Mouse (Mus musculus) stomach, embryonic 14.5 days (tissue): Measurements from ENCODE around the gene Cyp46a1. TPM values are rescaled to one million over a fixed set of nuclear protein-coding genes. Genes with fewer than 3 reads are reported as not detected.
A peak's percentile ranks its signal among the peaks of the same experiment; 100 is the strongest.

Source experiments
- ATAC-seq: fragments of 200-750 bp; cut with Nextera tagmentation; 2 replicates; pipeline ENCODE4 v1.8.0; 2017; ENCODE audit warnings: low read depth, moderate TSS enrichment; ENCODE audit not compliant: insufficient number of reproducible peaks, insufficient read depth, low FRiP score
- H3K27ac ChIP-seq: fragments of 300-500 bp; sonication (generic); 2 replicates; pipeline ENCODE4 v1.5.1; 2014; ENCODE audit warnings: mild to moderate bottlenecking, low read length, moderate library complexity, mixed read lengths
- H3K27me3 ChIP-seq: fragments of 300-500 bp; sonication (generic); 2 replicates; pipeline ENCODE4 v1.6.1; 2014; ENCODE audit warnings: low read length, control low read depth, mixed read lengths; ENCODE audit not compliant: control insufficient read depth, insufficient read depth
- H3K36me3 ChIP-seq: fragments of 300-500 bp; sonication (generic); 2 replicates; pipeline ENCODE4 v1.6.1; 2014; ENCODE audit warnings: mild to moderate bottlenecking, control low read depth, low read length, moderate library complexity, mixed read lengths; ENCODE audit not compliant: control insufficient read depth, insufficient read depth
- H3K4me1 ChIP-seq: fragments of 300-500 bp; sonication (generic); 2 replicates; pipeline ENCODE4 v1.6.1; 2014; ENCODE audit warnings: low read length, control low read depth, mixed read lengths; ENCODE audit not compliant: control insufficient read depth, insufficient read depth
- H3K4me2 ChIP-seq: fragments of 300-500 bp; sonication (generic); replicated peaks from 2 replicates; pipeline ENCODE4 v1.6.1; 2014; ENCODE audit warnings: low read depth, low read length, control low read depth
- H3K4me3 ChIP-seq: fragments of 300-500 bp; sonication (generic); 2 replicates; pipeline ENCODE4 v1.5.1; 2014; ENCODE audit warnings: low read depth, low read length, control low read depth
- H3K9ac ChIP-seq: fragments of 300-500 bp; sonication (generic); replicated peaks from 2 replicates; pipeline ENCODE4 v1.6.1; 2014; ENCODE audit warnings: low read depth, mild to moderate bottlenecking, control low read depth, low read length, moderate library complexity, mixed read lengths
- H3K9me3 ChIP-seq: fragments of 300-500 bp; sonication (generic); 2 replicates; pipeline ENCODE4 v1.6.1; 2016; ENCODE audit warnings: low read depth, low read length, control low read depth; ENCODE audit not compliant: control insufficient read depth
- WGBS: fragments of 180-500 bp; shearing (Covaris S2); extraction: QIAGEN DNeasy Blood & Tissue Kit; methylation state at CpG from one replicate; pipeline ENCODE4 v1.1.7; 2014; 5-methylcytosine and 5-hydroxymethylcytosine counted together
- polyA plus RNA-seq: library from polyadenylated mRNA; unstranded; fragments of >200 nt; fragmentation: Nextera tagmentation; extraction: Ambion mirVana; gene quantifications from 2 replicates; pipeline ENCODE4 v1.2.1, GENCODE M21; 2014

Cyp46a1 gene
- polyA plus RNA-seq, 1 experiment from 2014 or later = 6.5 TPM

DNA sequence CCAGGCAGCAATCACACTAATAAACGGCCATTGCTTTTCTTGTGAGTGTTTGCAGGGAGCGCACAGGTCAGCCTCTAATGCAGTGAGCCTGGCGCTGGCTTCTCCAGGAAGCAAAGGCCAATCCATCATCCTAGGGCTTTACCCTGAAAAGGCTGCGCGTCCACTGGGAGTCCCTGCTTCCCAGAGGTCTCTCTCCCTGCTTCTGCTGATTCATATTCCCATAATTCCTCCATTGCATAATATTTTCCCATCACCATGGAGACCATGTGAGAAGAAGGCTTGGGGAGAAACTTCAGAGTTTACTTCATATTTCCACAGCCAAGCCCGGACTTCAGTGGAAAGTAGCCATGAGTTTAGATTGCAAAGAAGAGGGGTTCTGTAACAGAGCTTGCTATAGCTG lies 69.8 kb downstream of the Cyp46a1 start:
- Histone ChIP-seq H3K27ac (peak overlapping the region; percentile 84), H3K27me3 (no peaks in the 10 kb centered on the region), H3K4me2 (no peak overlapping the region), H3K4me3 (no peak overlapping the region), H3K36me3 (no peaks in the 10 kb centered on the region), H3K4me1 (peaks cover 13% of the 10 kb centered on the region), H3K9me3 (no peaks in the 10 kb centered on the region), H3K9ac (no peak overlapping the region)
- peak; percentile 81; the same call in 1 of the 2 replicates for ATAC-seq
- 14% methylated on average over 6 of the region's 6 CpGs for WGBS

DNA sequence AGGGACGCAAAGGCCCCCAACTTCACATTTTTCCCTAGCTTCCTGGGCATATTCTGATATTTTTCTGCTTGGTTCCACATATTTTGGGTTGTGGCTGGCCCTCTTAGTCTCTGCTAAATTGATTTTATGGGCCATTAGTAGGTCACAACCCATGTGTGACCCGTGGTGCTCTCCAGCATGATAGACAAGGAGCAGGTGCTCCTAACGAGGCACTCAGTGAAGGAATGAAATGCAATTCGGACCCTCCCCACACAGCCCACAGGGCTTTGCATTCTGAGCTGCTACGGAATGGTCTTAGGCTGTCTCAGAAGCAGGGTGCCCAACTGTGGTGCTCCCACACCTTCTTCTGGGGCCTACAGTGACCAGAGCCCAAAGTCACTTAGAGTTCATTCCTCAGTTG lies 74.9 kb downstream of the Cyp46a1 start:
- Histone ChIP-seq H3K27ac (no peak overlapping the region), H3K9me3 (no peaks in the 10 kb centered on the region), H3K27me3 (no peaks in the 10 kb centered on the region), H3K36me3 (no peaks in the 10 kb centered on the region), H3K4me2 (no peak overlapping the region), H3K9ac (no peak overlapping the region), H3K4me3 (no peak overlapping the region), H3K4me1 (peaks cover 11% of the 10 kb centered on the region)
- 54% methylated on average over 5 of the region's 5 CpGs for WGBS
- no peak for ATAC-seq

DNA sequence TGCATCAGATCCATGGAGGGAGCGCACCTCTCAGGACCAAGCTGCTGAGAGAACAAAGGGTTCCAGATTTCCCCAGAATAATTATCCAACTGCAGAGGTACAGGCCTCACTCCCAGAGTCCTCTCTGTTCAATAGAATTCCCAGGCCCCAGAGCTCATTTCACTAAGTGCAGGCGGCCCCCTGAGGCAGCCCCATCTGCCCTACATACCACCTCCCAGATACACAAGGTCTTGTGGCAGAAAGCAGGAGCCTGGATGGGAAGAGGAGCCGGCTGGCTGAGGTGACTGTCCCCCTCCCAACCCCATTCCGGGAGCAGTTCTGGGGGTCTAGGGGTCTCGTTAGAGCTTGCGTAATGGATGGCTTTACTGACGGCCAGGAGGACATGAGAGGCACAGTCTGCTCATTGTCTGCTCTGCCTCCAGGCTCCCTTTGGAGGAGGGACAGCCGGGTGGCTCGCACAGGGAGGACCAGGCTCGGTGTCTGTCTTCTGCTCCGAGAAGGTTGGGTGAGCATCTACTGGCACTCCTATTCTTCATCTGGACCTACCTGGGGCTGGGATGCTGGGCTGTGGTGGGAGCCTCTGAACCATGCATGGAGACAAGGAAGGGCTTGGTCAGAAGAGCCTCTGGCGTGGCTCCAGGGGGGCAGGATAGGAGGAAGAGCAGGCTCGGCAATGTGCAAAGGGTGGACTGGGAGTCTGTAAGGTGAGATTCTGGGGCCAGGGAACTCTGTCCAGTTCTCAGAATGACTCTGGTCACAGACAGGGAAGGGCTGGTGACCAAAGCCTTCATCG lies 76.4 kb downstream of the Cyp46a1 start:
- Histone ChIP-seq H3K4me2 (no peak overlapping the region), H3K27me3 (no peaks in the 10 kb centered on the region), H3K4me1 (peaks cover 5% of the 10 kb centered on the region; the same call in 1 of the 2 replicates), H3K4me3 (no peak overlapping the region), H3K36me3 (no peaks in the 10 kb centered on the region), H3K9ac (no peak overlapping the region), H3K9me3 (no peaks in the 10 kb centered on the region), H3K27ac (no peak overlapping the region)
- no peak for ATAC-seq
- 56% methylated on average over 14 of the region's 14 CpGs for WGBS

Other genes with a start within 250 kb of the Cyp46a1 start
- 74.2 and 80.8 TPM in 2 replicates for gene Setd3, start 155.1 kb upstream of the Cyp46a1 start, polyA plus RNA-seq
- gene Ccnk, start 154.8 kb upstream of the Cyp46a1 start, polyA plus RNA-seq = 5.9 and 8.0 TPM in 2 replicates
- 8.9 and 10.2 TPM in 2 replicates for gene Ccdc85c, start 59.0 kb upstream of the Cyp46a1 start, polyA plus RNA-seq
- gene Hhipl1, start 28.1 kb upstream of the Cyp46a1 start, polyA plus RNA-seq = 0.69 and 0.72 TPM in 2 replicates
- 68.6 and 75.8 TPM in 2 replicates for gene Eml1, start 36.6 kb downstream of the Cyp46a1 start, polyA plus RNA-seq
- gene Evl, start 220.3 kb downstream of the Cyp46a1 start, polyA plus RNA-seq = 78.4 and 80.9 TPM in 2 replicates